Mouse (Mus musculus): Measurements from ENCODE around the gene Mtnr1b.

- TF ChIP-seq CTCF (conservative IDR thresholded peaks at IDR 0.05; ENCODE audit: insufficient read depth, insufficient read length, low read depth, low read length) (no peak), POLR2A (IDR thresholded peaks at IDR 0.05; ENCODE audit: low read depth, low read length) (no peak)
Observed at GRCm38 (mm10) chr9:15916600-15916999, 42.2 kb upstream of the Mtnr1b start.
